Mouse (Mus musculus) limb, embryonic 13.5 days (tissue): Measurements from ENCODE around the gene Mcee. TPM values are rescaled to one million over a fixed set of nuclear protein-coding genes. Genes with fewer than 3 reads are reported as not detected.

ENCODE experiments used
- ATAC-seq: fragments of 200-750 bp; cut with Nextera tagmentation; 2 replicates; pipeline ENCODE4 v1.8.0; 2017; ENCODE audit warnings: low read depth, moderate number of reproducible peaks, moderate TSS enrichment; ENCODE audit not compliant: low FRiP score
- H3K27ac ChIP-seq: fragments of 300-500 bp; sonication (generic); 2 replicates; pipeline ENCODE4 v1.5.1; 2015; ENCODE audit warnings: inconsistent platforms, mild to moderate bottlenecking, moderate library complexity
- H3K27me3 ChIP-seq: fragments of 300-500 bp; sonication (generic); 2 replicates; pipeline ENCODE4 v1.6.1; 2015; ENCODE audit warnings: mild to moderate bottlenecking, inconsistent platforms
- H3K36me3 ChIP-seq: fragments of 300-500 bp; sonication (generic); 2 replicates; pipeline ENCODE4 v1.6.1; 2015; ENCODE audit warnings: inconsistent platforms, mild to moderate bottlenecking, moderate library complexity
- H3K4me1 ChIP-seq: fragments of 300-500 bp; sonication (generic); 2 replicates; pipeline ENCODE4 v1.6.1; 2015; ENCODE audit warnings: inconsistent platforms
- H3K4me2 ChIP-seq: fragments of 300-500 bp; sonication (generic); replicated peaks from 2 replicates; pipeline ENCODE4 v1.6.1; 2015; ENCODE audit warnings: inconsistent platforms, mild to moderate bottlenecking, moderate library complexity
- H3K4me3 ChIP-seq: fragments of 300-500 bp; sonication (generic); 2 replicates; pipeline ENCODE4 v1.5.1; 2015; ENCODE audit warnings: moderate library complexity, mild to moderate bottlenecking, inconsistent platforms
- H3K9ac ChIP-seq: fragments of 300-500 bp; sonication (generic); 2 replicates; pipeline ENCODE4 v1.6.1; 2015; ENCODE audit warnings: mild to moderate bottlenecking, inconsistent platforms
- H3K9me3 ChIP-seq: fragments of 300-500 bp; sonication (generic); 2 replicates; pipeline ENCODE4 v1.6.1; 2016; ENCODE audit warnings: inconsistent platforms
- WGBS: fragments of 180-500 bp; shearing (Covaris S2); methylation state at CpG from one replicate; pipeline ENCODE4 v1.1.7; 2015; 5-methylcytosine and 5-hydroxymethylcytosine counted together
- polyA plus RNA-seq: library from polyadenylated mRNA; unstranded; fragments of >200 nt; fragmentation: Nextera tagmentation; extraction: Ambion mirVana; gene quantifications from 2 replicates; pipeline ENCODE4 v1.2.1, GENCODE M21; 2015

Mcee gene
- polyA plus RNA-seq = 52.8 and 57.4 TPM in 2 replicates

DNA sequence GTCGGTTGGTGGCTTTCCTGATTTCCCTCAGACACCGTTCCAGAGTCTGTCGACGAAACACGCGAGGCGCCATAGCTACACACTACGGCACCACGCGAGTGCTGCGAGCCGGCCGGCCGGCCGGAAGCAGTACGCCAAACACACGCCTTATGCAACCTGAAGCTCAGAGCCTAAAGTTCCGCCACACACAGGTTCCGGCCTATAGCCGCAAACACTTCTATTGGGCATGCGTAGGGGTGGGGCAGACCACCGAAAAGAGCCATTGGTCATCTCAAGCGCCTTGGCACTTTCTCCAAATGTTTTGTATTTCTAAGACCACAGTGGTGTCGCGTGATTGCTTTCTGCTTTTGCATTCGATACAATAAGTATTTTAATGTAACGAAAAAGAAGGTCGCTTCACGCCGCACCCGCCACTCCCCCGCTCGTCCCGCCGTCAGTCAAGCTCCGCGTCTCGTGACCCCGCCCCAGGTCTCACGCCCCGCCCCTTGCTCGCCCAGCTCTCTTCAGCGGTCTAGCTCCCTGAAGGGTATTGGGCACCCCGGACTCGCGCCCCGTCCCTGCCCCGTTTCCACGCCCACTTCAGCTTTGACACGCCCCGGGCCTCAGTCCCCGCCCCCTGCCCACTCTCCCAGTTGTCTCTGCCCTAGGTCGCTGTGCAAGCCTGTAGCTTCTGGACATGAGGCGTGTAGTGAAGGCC lies at the start of gene Mcee, which contains the start of gene Mphosph10:
Gene Mcee (plus strand): TSS at position 486 of the 697 bp plus-strand sequence.
Gene Mphosph10 (minus strand): TSS at position 147 of the 697 bp plus-strand sequence.
- H3K4me3 ChIP-seq = peak within 1 kb of the TSS; percentile 67
- H3K36me3 ChIP-seq = peaks cover 21% of the 10 kb centered on the region
- peaks cover 20% of the 10 kb centered on the region for H3K4me1 ChIP-seq
- peak within 1 kb of the TSS; percentile 98 for H3K4me2 ChIP-seq
- H3K27me3 ChIP-seq = no peaks in the 10 kb centered on the region
- H3K9ac ChIP-seq = peak within 1 kb of the TSS; percentile 83
- no peaks in the 10 kb centered on the region for H3K9me3 ChIP-seq
- H3K27ac ChIP-seq = peak within 1 kb of the TSS; percentile 80; the same call in 1 of the 2 replicates
- WGBS = 1% methylated on average over 54 of the region's 54 CpGs
- peak; percentile 99 for ATAC-seq

DNA sequence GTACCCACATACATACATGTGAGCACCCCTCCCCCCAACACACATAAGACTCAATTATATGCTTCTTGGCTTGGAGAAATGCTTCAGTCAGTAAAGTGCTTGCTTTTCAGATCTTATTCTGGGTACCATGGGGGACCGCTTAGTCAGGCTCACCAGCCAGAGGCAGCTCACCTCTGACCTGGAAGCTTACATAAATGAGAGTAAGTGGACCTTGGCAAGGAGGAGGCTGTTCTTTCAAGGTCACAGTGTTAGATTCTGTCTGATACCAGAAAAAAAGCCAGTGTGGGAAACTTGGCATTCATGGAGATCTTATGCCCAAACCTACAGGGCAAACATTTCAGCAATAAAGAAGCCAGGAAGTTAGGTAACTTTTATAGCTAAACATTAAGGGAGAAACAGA lies 44.6 kb upstream of the Mcee start:
- H3K4me2 ChIP-seq = no peak overlapping the region
- H3K9ac ChIP-seq = no peak overlapping the region
- peaks cover 76% of the 10 kb centered on the region for H3K36me3 ChIP-seq
- H3K9me3 ChIP-seq = no peaks in the 10 kb centered on the region
- no peak for ATAC-seq
- WGBS = 86% methylated on average over 1 of the region's 1 CpGs
- no peaks in the 10 kb centered on the region for H3K4me1 ChIP-seq
- H3K4me3 ChIP-seq = no peak overlapping the region
- H3K27me3 ChIP-seq = no peaks in the 10 kb centered on the region
- no peak overlapping the region for H3K27ac ChIP-seq

DNA sequence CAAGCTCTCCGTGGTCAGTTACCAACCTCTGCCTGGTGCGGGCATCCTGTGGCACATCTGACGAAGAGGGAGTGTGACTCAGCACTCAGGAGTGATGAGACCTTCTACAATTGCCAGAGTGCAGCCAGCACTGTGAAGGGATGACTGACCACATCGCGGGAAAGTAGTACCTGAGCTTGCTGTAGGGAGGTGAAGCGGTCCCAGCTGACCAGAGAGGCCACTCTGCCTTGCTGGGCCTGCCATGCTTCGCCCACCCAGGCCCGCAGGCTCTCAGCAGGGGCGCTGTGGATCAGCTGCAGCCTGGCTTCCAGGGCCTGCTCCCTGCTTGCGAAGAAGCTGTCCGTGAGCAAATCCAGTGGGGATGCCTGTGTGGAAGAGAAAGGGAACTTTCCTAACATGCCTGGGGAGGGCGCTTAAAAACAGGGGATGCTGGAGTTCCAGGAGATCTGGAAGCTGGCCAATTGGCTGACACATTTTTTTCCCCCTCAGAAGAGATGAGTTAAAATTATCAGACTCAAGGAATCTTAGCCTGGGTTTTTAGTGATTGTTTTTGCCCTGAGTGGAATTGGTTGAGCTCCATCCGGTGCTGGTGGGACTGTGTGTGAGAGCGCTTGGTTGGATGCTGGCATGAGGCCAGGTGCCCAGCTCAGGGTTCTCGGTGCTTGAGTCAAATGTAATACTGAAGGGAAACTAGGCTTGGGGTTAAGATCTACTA lies 43.1 kb upstream of the Mcee start:
- H3K9me3 ChIP-seq = no peaks in the 10 kb centered on the region
- no peaks in the 10 kb centered on the region for H3K4me1 ChIP-seq
- 87% methylated on average over 15 of the region's 15 CpGs for WGBS
- ATAC-seq = no peak
- H3K36me3 ChIP-seq = peaks cover 81% of the 10 kb centered on the region
- no peaks in the 10 kb centered on the region for H3K27me3 ChIP-seq
- no peak overlapping the region for H3K4me3 ChIP-seq
- H3K27ac ChIP-seq = no peak overlapping the region
- H3K9ac ChIP-seq = no peak overlapping the region
- no peak overlapping the region for H3K4me2 ChIP-seq

DNA sequence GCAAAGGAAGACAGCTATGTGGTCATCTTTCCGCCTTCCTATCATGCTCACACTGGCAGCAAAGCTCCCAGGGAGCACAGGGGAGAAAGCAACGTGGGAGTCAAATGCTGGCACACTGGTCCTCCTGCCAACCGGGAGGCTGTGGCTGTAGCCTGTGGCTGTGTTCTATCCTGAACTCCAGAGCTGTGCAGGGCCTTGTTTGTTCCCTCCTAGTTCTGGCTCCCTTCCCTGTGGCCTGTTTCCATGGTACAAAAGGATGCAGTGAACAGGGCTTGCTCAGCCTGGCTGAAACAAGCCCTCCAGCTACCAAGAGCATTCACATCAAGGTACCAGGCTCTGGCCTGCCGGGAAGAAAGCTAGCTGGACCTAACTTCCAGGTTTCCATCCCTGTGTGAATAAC lies 41.3 kb upstream of the Mcee start:
- no peak overlapping the region for H3K9ac ChIP-seq
- 84% methylated on average over 4 of the region's 4 CpGs for WGBS
- H3K9me3 ChIP-seq = no peaks in the 10 kb centered on the region
- H3K4me2 ChIP-seq = no peak overlapping the region
- no peak for ATAC-seq
- no peak overlapping the region for H3K27ac ChIP-seq
- peaks cover 82% of the 10 kb centered on the region for H3K36me3 ChIP-seq
- H3K27me3 ChIP-seq = no peaks in the 10 kb centered on the region
- H3K4me1 ChIP-seq = no peaks in the 10 kb centered on the region
- no peak overlapping the region for H3K4me3 ChIP-seq

DNA sequence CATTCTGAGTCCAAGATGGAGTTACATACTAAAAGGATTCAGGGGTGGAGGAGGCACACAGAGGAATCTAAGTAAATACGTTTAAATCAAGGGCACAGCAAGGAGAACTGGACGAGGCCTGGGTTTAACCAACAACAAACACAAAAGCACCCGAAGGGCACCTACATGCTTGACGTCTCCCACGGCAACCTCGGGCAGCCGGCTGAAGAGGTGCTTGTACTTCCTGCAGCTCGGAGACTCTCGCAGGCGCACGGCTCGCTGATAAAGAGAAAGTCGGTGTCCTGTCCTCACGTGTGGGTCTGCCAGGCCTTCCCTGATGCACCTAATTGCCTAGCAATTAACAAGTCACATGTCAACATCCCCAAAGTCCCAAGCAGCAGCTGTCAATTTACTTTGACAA lies 38.2 kb upstream of the Mcee start:
- Histone ChIP-seq H3K9me3 (no peaks in the 10 kb centered on the region), H3K9ac (no peak overlapping the region), H3K4me3 (no peak overlapping the region), H3K36me3 (peaks cover 84% of the 10 kb centered on the region), H3K4me1 (no peaks in the 10 kb centered on the region), H3K4me2 (no peak overlapping the region), H3K27ac (no peak overlapping the region), H3K27me3 (no peaks in the 10 kb centered on the region)
- WGBS = 81% methylated on average over 14 of the region's 14 CpGs
- no peak for ATAC-seq

DNA sequence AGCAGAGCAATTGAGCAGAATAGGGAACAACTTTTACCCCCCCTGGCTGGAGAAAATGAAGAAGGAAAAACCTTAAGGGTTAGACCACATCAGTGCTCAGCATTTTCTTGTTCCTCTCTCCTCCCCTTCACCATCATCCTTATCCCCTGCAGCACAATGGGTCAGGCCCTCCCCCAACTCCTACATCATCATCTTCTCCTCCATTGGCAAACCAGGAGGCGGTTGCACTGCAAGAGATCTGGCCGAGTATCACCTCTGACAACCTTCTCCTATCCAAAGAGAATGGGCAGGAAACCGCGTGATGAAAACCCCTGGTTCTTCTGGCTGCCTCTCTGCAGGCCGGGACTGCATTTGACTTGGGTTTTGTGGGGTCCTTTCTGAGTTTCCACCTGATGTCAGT lies 35.7 kb upstream of the Mcee start:
- Histone ChIP-seq H3K9ac (no peak overlapping the region), H3K4me1 (no peaks in the 10 kb centered on the region), H3K27ac (no peak overlapping the region), H3K9me3 (no peaks in the 10 kb centered on the region), H3K36me3 (peaks cover 85% of the 10 kb centered on the region), H3K4me3 (no peak overlapping the region), H3K27me3 (no peaks in the 10 kb centered on the region), H3K4me2 (no peak overlapping the region)
- WGBS = 95% methylated on average over 5 of the region's 5 CpGs
- no peak for ATAC-seq

DNA sequence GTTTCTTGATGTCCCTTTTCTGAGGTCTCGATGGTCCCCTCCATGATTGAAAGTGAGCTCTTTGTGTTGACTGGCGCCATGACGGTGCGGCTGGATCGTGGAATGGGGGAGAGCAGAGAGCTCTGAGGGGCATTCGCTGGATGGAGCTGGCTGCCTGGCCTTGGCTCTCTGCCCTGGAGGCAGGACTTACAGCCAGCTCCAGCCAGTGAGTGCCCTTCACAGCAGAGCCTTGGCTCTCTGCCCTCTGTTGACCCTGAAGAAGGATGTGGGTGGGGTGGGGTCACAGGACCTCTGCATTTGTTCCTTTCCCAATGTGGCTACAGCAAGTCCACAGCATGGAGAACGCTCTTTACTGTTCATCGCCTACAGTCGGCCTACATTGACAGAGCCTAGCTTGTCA lies 35.0 kb upstream of the Mcee start:
- no peak overlapping the region for H3K27ac ChIP-seq
- no peak overlapping the region for H3K4me2 ChIP-seq
- H3K36me3 ChIP-seq = peaks cover 85% of the 10 kb centered on the region
- WGBS = 93% methylated on average over 9 of the region's 9 CpGs
- no peaks in the 10 kb centered on the region for H3K4me1 ChIP-seq
- H3K27me3 ChIP-seq = no peaks in the 10 kb centered on the region
- no peaks in the 10 kb centered on the region for H3K9me3 ChIP-seq
- no peak overlapping the region for H3K4me3 ChIP-seq
- ATAC-seq = no peak
- H3K9ac ChIP-seq = no peak overlapping the region

DNA sequence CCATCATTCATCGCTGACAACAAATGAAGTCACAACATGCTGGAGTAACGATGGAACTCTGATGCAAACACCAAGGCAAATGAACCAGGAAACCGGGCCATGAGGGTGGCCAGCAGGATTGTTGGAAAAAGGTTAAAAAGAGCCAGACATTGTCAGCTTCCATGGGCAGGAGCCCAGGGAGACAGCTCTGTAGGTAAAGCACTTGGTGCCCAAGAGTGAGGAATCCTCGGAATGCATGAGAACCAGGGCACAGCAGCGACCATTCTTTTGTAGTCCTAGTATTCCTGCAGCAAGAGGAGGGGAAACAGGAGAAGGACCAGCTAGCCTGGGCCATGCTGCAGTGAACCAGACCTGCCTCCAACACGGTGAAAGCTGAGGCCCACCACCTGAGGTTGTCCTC lies 33.7 kb upstream of the Mcee start:
- WGBS = 90% methylated on average over 6 of the region's 6 CpGs
- H3K9me3 ChIP-seq = no peaks in the 10 kb centered on the region
- no peak overlapping the region for H3K4me2 ChIP-seq
- no peak overlapping the region for H3K4me3 ChIP-seq
- no peaks in the 10 kb centered on the region for H3K27me3 ChIP-seq
- H3K36me3 ChIP-seq = peaks cover 85% of the 10 kb centered on the region
- no peak overlapping the region for H3K9ac ChIP-seq
- H3K4me1 ChIP-seq = no peaks in the 10 kb centered on the region
- H3K27ac ChIP-seq = no peak overlapping the region
- ATAC-seq = no peak

DNA sequence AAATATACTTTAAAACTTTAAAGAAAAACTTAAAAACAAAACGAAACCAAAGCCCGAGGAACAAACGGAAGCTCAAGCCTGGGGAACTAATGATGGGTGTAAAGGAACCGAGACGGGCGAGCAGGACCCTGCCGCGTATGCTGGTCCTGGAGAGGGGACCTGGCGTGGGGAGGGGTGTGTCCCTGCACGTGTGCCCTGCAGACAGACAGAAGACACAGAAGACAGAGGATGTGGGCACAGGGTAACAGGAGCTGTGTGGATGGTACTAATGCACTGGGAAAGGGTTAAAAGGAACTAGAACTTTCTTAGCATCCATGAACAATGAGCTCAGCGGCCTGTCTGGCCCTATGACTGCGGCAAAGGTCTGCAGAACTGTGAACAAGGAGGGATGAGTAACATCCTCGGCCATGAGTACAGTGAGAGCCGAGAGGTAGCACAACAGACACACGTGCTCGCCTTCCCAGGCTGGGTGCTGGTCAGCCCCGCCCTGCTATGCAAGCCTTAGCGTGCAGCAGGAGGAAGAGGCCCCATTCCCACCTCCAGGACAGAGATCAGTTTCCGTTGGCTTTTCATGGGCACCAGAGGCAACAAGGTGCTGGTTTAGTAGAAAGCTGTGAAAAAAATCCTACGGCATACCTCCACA lies 32.3 kb upstream of the Mcee start:
- H3K36me3 ChIP-seq = peaks cover 89% of the 10 kb centered on the region
- H3K9ac ChIP-seq = no peak overlapping the region
- peak; percentile 80 for ATAC-seq
- peak overlapping the region; percentile 82 for H3K27ac ChIP-seq
- H3K9me3 ChIP-seq = no peaks in the 10 kb centered on the region
- no peak overlapping the region for H3K4me2 ChIP-seq
- no peak overlapping the region for H3K4me3 ChIP-seq
- no peaks in the 10 kb centered on the region for H3K4me1 ChIP-seq
- WGBS = 84% methylated on average over 20 of the region's 20 CpGs
- H3K27me3 ChIP-seq = no peaks in the 10 kb centered on the region

DNA sequence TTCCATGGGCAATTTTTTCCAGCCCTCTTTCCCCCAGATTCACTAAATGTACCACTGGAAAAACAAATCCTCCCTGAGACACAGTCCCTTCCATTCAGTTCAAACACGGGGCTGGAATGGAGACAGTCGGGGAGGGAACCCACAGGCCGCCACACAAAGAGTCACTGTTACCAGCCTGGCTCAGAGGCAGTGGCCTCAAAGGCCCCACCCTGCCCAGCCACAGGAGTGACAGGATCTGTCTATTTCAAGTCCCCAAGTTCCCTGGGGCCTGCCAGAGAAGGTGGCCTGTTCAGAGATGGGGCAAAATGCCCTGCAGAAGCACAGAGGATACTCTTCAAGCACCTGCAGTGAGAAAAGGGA lies 31.8 kb upstream of the Mcee start:
- 80% methylated on average over 3 of the region's 3 CpGs for WGBS
- Histone ChIP-seq H3K4me3 (no peak overlapping the region), H3K9ac (no peak overlapping the region), H3K4me1 (no peaks in the 10 kb centered on the region), H3K27ac (peak overlapping the region; percentile 80), H3K27me3 (no peaks in the 10 kb centered on the region), H3K9me3 (no peaks in the 10 kb centered on the region), H3K36me3 (peaks cover 88% of the 10 kb centered on the region), H3K4me2 (no peak overlapping the region)
- ATAC-seq = peak; percentile 71

DNA sequence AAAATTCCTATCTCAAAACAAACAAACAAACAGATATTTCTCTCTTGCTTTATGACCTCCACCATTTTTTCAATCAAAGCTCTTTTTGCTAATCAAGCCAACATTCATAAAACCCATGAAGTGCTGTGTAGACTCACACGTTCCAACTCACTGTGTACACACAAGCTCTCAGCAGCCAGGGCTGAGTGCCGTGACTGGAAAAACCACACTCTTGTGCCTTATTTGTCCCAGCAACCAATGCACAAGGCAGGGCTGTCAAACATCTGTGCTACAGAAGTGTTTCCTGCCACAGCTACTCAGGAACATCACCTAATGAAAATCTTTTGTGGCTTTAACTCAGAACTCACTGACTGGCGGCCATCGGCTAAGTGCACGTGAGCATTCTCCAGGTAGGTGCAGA lies 26.5 kb upstream of the Mcee start:
- 87% methylated on average over 5 of the region's 5 CpGs for WGBS
- Histone ChIP-seq H3K9me3 (no peaks in the 10 kb centered on the region), H3K27ac (no peak overlapping the region), H3K4me3 (no peak overlapping the region), H3K27me3 (no peaks in the 10 kb centered on the region), H3K9ac (no peak overlapping the region), H3K4me2 (no peak overlapping the region), H3K36me3 (peaks cover 83% of the 10 kb centered on the region), H3K4me1 (no peaks in the 10 kb centered on the region)
- no peak for ATAC-seq

DNA sequence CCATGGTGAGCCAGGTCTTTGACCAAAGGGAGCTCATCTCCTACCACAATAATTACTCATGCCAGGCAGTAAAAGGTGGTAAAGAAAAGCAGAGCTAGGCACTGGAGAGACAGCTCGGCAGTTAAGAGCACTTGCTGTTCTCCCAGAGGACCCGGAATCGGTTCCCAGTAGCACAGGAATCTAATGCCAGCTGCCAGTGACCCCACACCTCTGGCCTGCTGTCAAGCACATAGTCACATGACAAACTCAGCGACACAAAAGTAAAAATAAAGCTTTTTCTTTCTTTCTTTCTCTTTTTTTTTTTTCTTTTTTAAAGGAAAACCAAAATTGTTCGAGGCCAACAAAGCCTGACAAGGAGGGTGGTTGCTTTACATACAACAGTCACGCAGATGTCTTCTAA lies 22.6 kb upstream of the Mcee start:
- no peaks in the 10 kb centered on the region for H3K27me3 ChIP-seq
- WGBS = 87% methylated on average over 6 of the region's 6 CpGs
- no peak overlapping the region for H3K4me2 ChIP-seq
- no peak overlapping the region for H3K27ac ChIP-seq
- peaks cover 13% of the 10 kb centered on the region for H3K4me1 ChIP-seq
- no peaks in the 10 kb centered on the region for H3K9me3 ChIP-seq
- no peak for ATAC-seq
- H3K4me3 ChIP-seq = no peak overlapping the region
- peaks cover 47% of the 10 kb centered on the region for H3K36me3 ChIP-seq
- H3K9ac ChIP-seq = no peak overlapping the region
